Mouse (Mus musculus) midbrain, embryonic 15.5 days (tissue): ENCODE results near the gene Inhba. TPM values are rescaled to one million over a fixed set of nuclear protein-coding genes. Genes with fewer than 3 reads are reported as not detected.

Experiments used
- ATAC-seq: fragments of 200-750 bp; cut with Nextera tagmentation; replicated peaks from 2 replicates; pipeline ENCODE4 v1.8.0; 2017; ENCODE audit warnings: moderate TSS enrichment
- H3K27ac ChIP-seq: fragments of 300-500 bp; sonication (generic); 2 replicates; pipeline ENCODE4 v1.5.1; 2015; ENCODE audit warnings: mild to moderate bottlenecking, inconsistent platforms
- H3K27me3 ChIP-seq: fragments of 300-500 bp; sonication (generic); replicated peaks from 2 replicates; pipeline ENCODE4 v1.6.1; 2015; ENCODE audit warnings: inconsistent platforms
- H3K36me3 ChIP-seq: fragments of 300-500 bp; sonication (generic); replicated peaks from 2 replicates; pipeline ENCODE4 v1.6.1; 2015; ENCODE audit warnings: inconsistent platforms
- H3K4me1 ChIP-seq: fragments of 300-500 bp; sonication (generic); 2 replicates; pipeline ENCODE4 v1.6.1; 2015; ENCODE audit warnings: inconsistent platforms
- H3K4me2 ChIP-seq: fragments of 300-500 bp; sonication (generic); 2 replicates; pipeline ENCODE4 v1.6.1; 2015; ENCODE audit warnings: inconsistent platforms, mild to moderate bottlenecking, moderate library complexity
- H3K4me3 ChIP-seq: fragments of 300-500 bp; sonication (generic); 2 replicates; pipeline ENCODE4 v1.5.1; 2015; ENCODE audit warnings: mild to moderate bottlenecking, inconsistent platforms
- H3K9ac ChIP-seq: fragments of 300-500 bp; sonication (generic); 2 replicates; pipeline ENCODE4 v1.6.1; 2015; ENCODE audit warnings: mild to moderate bottlenecking, inconsistent platforms
- H3K9me3 ChIP-seq: fragments of 300-500 bp; sonication (generic); 2 replicates; pipeline ENCODE4 v1.6.1; 2016; ENCODE audit warnings: inconsistent platforms
- WGBS: fragments of 180-500 bp; shearing (Covaris S2); methylation state at CpG from one replicate; pipeline ENCODE4 v1.1.7; 2015; ENCODE audit warnings: mixed read lengths; 5-methylcytosine and 5-hydroxymethylcytosine counted together
- polyA plus RNA-seq: library from polyadenylated mRNA; unstranded; fragments of >200 nt; fragmentation: Nextera tagmentation; extraction: Ambion mirVana; gene quantifications from 2 replicates; pipeline ENCODE4 v1.2.1, GENCODE M21; 2015

Inhba gene
- polyA plus RNA-seq, 1 experiment from 2014 or later = 0.98 TPM

DNA sequence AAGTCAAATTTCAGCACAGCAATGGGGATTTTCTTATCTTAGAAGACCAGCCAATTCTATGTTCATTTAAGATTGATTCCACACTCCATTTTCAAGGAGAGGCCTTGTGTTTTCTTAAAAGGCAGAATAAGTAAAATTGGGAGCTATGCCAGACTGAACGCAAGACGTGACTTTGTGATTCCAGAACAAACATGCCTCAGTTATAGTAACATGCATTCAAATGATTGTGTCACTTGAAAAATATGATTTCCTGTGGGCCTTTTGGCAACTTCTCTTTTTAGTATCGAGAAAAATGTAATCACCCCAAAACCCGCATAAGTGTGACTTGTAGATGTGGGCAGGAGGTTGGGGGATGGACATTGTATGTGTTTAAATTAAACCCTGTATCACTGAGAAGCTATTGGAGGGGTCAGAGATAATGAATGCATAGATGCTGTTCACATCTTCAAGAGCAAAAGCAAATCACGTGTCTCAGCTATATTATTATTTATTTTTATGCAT is 19.0 kb downstream of the Inhba start:
- no peak overlapping the region for H3K9ac ChIP-seq
- no peaks in the 10 kb centered on the region for H3K36me3 ChIP-seq

DNA sequence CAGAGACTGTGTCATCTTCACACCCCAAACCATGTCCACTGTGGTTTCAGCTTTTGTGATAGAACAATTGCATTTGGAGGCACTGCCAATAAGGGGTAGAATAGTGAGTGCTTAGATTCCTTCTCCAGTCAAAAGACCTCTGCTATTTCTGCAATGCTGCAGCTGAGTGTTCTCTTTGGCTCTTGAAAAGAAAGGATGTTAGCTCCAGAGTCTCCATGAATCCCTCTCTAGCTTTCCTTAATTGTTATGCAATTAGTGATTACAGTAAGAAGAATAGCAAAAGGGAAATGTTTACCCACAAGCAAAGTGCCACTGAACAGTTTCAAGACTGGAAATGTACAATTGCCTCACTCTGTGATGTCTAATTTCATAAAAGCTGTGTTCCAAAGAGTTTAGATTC is 20.8 kb downstream of the Inhba start:
- H3K9me3 ChIP-seq = no peaks in the 10 kb centered on the region
- no peaks in the 10 kb centered on the region for H3K27me3 ChIP-seq
- no peaks in the 10 kb centered on the region for H3K4me1 ChIP-seq
- no peak overlapping the region for H3K4me3 ChIP-seq
- no peaks in the 10 kb centered on the region for H3K36me3 ChIP-seq
- H3K27ac ChIP-seq = no peak overlapping the region
- H3K9ac ChIP-seq = no peak overlapping the region
- no peak overlapping the region for H3K4me2 ChIP-seq
- no peak for ATAC-seq

More for the DNA sequence above, 19.0 kb downstream of the Inhba start:
- no peak for ATAC-seq
- Histone ChIP-seq H3K27me3 (no peaks in the 10 kb centered on the region), H3K9me3 (no peaks in the 10 kb centered on the region), H3K27ac (no peak overlapping the region), H3K4me3 (no peak overlapping the region), H3K4me2 (no peak overlapping the region), H3K4me1 (no peaks in the 10 kb centered on the region)
- WGBS = 83% methylated on average over 5 of the region's 5 CpGs

DNA sequence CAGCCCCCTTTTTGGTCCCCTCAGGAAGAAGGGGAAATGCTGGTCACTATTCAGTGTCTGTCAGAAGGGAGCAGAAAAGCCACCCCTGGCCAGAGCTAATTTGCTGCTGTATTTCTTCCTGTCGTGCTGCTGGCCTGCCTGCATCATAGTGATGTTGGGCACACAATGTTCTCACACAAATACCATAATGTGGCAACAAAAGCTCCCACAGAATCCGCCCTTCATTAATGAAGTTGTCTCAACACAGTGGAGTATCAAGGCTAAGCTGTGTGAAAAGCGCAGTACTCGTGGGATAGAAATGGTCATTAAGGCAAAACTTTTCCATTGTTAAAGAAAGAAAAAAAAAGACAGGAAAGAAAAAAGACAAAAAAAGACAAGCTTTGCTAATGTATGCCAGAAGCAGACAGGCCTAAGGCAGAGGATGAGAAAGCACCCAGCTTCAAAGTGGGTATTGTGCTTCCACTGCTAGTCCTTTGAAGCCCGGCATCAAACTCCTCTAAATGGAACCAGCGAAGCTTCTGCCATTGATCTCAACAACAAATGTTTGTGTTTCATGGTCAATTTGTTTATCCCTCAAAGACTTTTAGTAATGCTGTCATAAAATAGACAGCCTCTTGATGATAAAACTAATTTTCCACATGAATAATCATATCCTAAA is 21.4 kb downstream of the Inhba start:
- H3K9ac ChIP-seq = no peak overlapping the region
- no peak overlapping the region for H3K4me3 ChIP-seq
- no peak overlapping the region for H3K27ac ChIP-seq
- 22% methylated on average over 6 of the region's 6 CpGs for WGBS
- H3K9me3 ChIP-seq = no peaks in the 10 kb centered on the region
- H3K36me3 ChIP-seq = no peaks in the 10 kb centered on the region
- no peaks in the 10 kb centered on the region for H3K27me3 ChIP-seq
- no peaks in the 10 kb centered on the region for H3K4me1 ChIP-seq
- no peak for ATAC-seq
- no peak overlapping the region for H3K4me2 ChIP-seq

DNA sequence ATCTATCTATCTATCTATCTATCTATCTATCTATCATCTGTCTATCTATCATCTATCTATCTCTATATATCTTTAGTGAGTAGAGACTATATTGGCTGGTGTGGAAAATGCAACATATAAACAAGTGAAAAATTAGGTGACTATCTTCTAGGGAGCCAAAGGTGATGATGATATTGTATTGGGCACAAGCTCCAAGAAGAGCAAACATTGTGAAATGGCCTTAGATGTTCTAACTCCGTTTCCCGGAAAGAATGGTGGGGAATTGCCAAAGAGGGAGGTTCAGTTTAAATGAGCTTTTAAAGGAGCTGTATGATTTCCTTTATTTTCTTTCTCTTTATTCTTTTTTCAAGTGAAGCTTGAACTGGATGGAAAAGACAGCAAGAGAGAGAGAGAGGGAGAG is 57.4 kb downstream of the Inhba start:
- Histone ChIP-seq H3K4me1 (no peaks in the 10 kb centered on the region), H3K27ac (no peak overlapping the region), H3K9me3 (no peaks in the 10 kb centered on the region), H3K4me2 (no peak overlapping the region), H3K9ac (no peak overlapping the region), H3K27me3 (no peaks in the 10 kb centered on the region), H3K36me3 (no peaks in the 10 kb centered on the region), H3K4me3 (no peak overlapping the region)
- WGBS = 89% methylated on average over 2 of the region's 2 CpGs
- ATAC-seq = no peak

DNA sequence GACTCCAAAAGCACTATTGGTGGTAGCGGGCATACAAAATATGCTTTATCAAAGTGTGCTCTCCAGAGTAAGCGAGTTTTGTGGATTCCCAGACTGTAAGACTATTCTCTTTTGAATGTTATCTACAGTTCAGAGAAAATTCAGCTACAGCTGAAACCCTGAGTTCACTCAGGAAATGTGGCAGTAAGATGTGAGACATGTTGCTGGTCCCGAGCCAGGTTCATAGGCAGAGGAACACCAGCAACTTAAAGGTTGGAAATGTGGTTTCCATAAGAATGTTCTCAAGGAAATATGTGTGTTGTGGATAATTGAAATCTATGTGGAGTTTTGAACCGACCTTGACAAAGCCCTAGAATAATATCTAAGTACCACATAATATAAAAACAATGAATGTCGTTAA is 65.6 kb downstream of the Inhba start:
- H3K4me2 ChIP-seq = no peak overlapping the region
- H3K4me1 ChIP-seq = no peaks in the 10 kb centered on the region
- H3K9ac ChIP-seq = no peak overlapping the region
- H3K36me3 ChIP-seq = no peaks in the 10 kb centered on the region
- no peak overlapping the region for H3K27ac ChIP-seq
- H3K4me3 ChIP-seq = no peak overlapping the region
- no peak for ATAC-seq
- WGBS = 90% methylated on average over 5 of the region's 5 CpGs
- no peaks in the 10 kb centered on the region for H3K27me3 ChIP-seq
- H3K9me3 ChIP-seq = no peaks in the 10 kb centered on the region

DNA sequence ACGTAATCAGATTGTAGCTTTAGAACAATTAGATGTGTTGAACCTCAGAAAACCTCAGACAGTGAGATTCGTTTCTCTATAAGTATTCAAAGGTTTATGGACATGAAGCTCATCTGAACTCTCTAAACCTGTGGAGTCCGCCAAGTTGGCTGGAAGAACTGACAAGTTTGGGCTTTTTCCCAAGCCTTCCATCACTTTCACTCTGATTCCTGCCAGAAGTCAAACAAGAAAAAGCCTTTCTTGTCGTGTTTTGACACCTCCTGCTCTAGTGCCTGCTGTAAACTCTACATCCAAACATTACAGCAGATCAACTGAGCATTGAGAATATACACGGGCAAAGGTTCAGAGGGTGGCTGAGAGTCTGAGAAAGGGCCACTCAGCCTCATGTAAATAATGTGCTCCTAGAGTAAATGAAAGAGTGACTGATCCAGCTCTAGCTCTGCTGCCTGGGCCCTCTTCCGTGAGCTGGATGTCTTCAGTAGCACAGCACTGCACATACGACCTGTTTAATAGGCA is 66.6 kb downstream of the Inhba start:
- no peak overlapping the region for H3K9ac ChIP-seq
- no peaks in the 10 kb centered on the region for H3K4me1 ChIP-seq
- no peaks in the 10 kb centered on the region for H3K36me3 ChIP-seq
- no peak overlapping the region for H3K4me2 ChIP-seq
- WGBS = 77% methylated on average over 7 of the region's 7 CpGs
- no peak overlapping the region for H3K27ac ChIP-seq
- H3K9me3 ChIP-seq = no peaks in the 10 kb centered on the region
- H3K4me3 ChIP-seq = no peak overlapping the region
- no peaks in the 10 kb centered on the region for H3K27me3 ChIP-seq
- ATAC-seq = no peak

DNA sequence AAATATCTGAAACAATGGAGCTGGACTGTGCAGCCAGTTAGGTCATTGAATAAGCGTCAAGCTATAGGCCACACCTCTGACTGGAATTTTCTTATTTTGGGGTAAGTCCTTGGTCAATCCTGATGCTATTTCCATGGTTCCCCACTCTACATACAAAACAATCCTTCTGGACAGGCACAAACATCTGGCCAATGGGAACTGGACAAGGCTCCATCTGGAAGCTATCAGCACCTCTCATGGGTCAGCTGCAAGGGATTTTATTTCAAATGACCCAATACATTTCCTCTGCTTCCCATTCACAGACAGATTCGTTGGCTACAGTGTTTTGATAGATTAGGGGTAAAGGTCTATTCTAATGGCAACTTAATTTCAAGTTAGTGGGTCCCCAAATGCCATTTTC is 68.6 kb downstream of the Inhba start:
- Histone ChIP-seq H3K4me1 (no peaks in the 10 kb centered on the region), H3K4me2 (no peak overlapping the region)
- no peak for ATAC-seq

More for the DNA sequence above, 68.6 kb downstream of the Inhba start:
- no peak overlapping the region for H3K9ac ChIP-seq
- 65% methylated on average over 2 of the region's 2 CpGs for WGBS
- H3K27me3 ChIP-seq = no peaks in the 10 kb centered on the region
- H3K4me3 ChIP-seq = no peak overlapping the region
- no peaks in the 10 kb centered on the region for H3K36me3 ChIP-seq
- H3K9me3 ChIP-seq = no peaks in the 10 kb centered on the region
- no peak overlapping the region for H3K27ac ChIP-seq
